Mouse (Mus musculus) B cell, adult 2 months (primary cell): Measurements from ENCODE around the gene Dnajc12.
"Not testable (repeated sequence)": the region's sequence is repeated elsewhere in the genome, so short reads cannot be mapped to it uniquely, and the experiment has no call there.

Experiments
- DNase-seq, 2 experiments: peaks; one replicate each; pipeline ENCODE4 v3.0.0; 2022

The Dnajc12 gene

DNA sequence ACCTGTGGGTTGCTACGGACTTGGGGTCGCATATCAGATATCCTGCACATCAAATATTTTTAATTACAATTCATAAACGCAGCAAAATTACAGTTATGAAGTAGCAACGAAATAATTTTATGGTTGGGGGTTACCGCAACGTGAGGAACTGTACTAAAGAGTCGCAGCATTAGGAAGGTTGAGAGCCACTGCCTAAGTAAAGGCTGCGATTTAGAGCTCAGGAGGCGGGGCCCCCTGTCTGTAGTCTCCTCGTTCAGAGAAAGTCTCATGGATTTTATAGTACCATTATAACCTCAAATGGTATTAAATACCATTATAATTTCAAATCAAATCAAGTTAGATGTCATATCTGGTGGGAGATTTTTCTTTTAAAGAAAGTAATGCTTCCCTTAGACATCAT is 4.7 kb downstream of the Dnajc12 start:
- DNase-seq: no peak

DNA sequence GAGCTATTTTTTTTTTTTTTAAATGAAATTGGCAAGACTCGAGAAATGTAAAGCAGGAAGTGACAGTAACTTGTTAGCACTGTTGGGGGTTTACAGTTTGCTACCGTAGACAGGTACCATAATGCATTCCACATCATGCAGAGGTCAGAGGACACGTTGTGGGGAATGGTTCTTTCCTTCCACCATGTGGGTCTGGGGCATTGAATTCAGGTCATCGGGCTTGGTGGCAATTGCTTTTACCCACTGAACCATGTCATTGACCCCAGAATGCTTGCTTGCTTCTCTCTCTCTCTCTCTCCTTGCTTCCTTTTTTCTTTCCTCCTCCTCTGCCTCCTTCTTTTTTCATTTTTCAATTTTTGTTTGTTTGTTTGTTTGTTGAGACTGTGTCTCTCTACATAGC is 6.7 kb downstream of the Dnajc12 start:
- no peak for DNase-seq

DNA sequence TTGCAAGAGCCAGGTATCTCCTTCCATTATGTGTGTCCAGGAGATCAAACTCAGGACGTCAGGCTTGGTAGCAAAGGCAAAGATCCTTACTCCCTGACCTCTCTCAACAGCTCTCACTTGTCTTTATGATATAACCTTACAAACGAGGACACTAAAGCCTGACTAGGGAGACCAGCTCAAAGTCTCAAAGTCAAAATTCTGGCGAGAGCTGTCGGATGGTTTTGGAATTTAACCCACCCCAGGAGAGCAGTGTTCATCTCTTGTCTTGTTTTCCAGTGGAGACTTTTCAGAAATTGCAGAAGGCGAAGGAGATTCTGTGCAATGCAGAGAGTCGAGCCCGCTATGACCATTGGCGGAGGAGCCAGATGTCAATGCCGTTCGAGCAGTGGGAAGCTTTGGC is 14.7 kb downstream of the Dnajc12 start:
- no peak for DNase-seq

DNA sequence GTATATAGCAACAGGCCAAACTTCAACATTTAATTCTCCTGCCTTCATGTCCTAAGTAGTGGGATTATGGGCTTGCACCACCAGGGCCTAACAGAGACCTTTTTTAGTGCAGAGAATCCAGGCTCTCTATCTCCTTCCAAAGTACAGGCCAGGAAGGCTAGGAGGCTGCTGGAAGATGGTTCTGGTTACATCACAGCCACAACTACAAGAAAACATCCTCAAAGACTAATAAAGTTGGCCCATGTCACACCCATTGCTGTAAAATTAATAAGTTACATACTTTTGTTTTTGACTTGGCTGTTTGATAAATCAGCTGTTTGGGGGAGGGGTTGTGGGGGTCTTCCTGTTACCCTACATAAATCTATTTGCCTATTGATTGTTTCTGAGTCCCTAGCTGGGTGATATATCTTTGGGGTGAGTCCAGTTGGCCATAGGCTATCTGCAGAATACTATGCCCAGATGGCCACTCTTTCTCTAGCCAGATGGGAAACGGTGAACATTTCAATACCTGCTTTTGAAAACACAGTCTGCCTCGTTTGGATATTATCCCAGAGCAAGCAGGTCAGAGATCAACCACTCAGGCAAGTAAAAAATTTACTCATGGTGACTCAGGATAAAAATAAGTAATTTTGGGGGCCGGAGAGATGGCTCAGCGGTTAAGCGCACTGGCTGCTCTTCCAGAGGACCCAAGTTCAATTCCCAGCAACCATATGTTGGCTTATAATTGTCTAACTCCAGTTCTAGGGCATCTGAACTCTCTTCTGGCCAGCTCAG is 20.7 kb downstream of the Dnajc12 start:
- DNase-seq: no peak

DNA sequence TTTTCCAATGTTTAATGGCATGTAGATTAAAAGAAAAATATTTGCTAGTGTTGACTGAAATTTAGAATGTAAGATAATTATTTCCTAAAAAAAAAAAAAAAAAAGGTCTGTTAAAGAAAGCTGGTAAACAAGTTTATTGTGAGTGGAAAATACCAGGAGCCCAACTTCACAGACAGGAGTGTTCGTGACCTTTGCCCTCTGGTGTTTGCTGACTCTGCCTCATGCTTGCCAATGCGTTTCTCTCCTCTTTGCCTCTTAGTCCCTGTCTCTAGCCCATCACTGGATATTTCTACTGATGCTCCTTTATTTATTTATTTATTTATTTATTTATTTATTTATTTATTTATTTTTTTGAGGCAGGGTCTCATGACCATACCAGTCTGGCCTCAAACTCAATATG is 21.4 kb downstream of the Dnajc12 start:
- DNase-seq: no peak

DNA sequence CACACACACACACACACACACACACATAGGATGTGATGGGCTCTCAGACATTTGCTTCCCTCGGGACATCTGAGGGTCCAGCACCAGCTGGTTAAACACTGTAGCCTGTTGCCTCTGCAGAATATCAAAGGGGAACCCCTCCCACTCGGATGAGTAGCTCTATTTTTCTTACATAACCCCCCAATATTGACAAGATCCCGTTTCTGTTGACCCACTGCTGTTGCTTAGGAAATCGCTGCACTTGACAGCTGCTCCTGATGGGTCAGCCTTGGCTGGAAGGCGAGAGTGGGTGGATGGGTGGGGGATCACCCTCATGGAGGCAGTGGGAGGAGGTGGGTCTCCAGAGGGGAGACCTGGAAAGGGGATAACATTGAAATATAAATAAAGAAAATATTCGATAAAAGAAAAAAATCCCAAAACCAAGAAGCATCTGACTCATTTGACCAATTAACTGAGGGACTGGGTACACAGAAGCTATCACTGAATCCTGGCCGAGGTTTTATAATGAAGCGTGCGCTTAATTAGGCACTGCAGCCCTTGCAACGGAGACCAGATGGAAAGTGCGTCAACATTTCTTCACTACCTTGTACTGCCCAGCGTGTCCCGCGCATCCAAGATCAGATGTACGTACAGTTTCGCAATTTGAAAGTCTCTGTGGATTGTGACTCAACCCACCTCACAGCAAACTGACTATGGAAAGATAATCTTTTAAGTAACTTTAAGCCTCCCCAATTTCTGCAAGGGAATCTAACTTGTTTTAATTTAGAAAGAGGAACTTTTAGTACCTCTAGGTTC is 28.1 kb downstream of the Dnajc12 start:
- no peak for DNase-seq

DNA sequence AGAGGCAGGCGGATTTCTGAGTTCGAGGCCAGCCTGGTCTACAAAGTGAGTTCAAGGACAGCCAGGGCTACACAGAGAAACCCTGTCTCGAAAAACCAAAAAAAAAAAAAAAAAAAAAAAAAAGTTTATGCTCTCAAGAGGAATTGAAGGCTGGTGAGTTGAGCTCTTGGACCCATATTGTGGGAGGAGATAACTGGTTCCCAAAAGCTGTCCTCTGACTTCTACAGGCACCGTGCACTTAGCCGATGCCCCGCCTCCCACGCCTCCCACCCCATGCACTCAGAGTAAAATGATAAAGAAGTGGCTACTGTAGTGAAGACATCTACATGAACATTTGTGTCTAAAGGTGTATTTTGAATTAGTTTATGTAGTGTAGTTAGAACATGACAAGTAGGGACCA is 29.4 kb downstream of the Dnajc12 start:
- not testable (repeated sequence) for DNase-seq

DNA sequence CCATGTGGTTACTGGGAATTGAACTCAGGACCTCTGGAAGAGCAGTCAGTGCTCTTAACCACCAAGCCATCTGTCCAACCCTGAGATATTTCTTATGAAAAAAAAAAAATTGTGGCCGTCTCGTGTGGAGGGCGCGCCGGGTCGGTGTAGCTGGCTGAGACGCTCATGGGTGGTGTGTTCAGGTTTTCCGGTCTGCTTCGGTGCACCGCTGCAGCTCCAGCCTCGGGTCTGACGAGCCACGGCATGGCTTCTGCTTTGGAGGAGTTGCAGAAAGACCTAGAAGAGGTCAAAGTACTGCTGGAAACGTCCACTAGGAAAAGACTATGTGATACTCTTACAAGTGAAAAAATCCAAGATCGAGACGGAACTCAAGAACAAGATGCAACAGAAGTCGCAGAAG is 30.5 kb downstream of the Dnajc12 start:
- no peak for DNase-seq

DNA sequence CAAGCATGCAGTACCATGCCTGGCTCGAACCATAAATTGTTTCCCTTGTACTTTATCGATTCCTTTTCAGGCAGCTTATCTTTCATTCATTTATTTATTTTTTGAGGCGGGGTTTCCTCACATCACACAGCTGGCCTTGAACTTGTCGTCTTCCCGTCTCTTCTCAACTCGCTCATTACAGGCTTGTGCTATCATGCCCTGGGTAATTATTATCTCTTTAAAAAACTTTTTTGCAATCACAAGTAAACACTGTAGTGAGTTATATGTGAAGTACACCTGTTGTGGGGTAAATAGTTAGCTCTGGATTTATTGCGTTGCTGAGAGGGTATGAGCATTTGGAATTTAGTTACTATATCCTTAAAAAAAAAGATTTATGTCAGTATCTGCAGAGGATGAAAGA is 33.0 kb downstream of the Dnajc12 start:
- no peak for DNase-seq

DNA sequence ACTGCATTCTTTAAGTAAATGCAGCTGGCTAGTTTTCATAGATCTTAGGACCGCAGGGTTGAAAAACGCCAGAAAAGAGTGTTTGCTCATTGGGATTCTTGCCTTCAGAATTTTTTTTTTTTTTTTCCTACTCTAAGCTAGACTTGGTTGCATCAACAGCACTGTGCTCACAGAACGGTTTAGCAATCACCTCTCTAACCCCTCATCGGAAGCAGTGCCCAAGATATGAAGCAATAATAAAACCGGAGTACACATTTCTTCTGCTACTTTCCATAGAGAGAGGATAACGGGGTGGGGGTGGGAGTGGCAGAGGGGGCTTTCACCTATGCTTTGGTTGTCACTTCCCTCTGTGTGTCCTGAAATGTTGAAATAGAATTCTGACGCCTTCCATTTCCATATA is 33.6 kb downstream of the Dnajc12 start:
- DNase-seq: no peak

DNA sequence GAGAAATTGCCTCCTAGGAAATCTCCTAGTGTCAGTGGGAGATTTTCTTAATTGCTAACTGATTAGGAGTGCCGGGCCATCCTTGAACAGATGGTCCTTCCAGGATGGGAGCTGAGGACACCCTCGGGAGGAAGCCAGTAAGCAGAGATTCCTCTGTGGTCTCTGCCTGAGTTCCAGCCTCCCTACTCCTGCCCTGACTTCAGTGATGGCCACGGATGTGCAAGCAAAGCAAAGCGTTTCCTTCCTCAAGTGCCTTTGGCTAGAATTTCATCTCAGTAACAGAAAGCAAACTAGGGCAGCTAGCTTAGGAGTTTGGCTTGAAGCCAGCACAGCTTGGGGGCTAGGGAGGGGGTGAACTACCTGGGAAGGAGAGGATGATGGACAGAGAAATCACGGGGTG is 34.8 kb downstream of the Dnajc12 start:
- DNase-seq: no peak

DNA sequence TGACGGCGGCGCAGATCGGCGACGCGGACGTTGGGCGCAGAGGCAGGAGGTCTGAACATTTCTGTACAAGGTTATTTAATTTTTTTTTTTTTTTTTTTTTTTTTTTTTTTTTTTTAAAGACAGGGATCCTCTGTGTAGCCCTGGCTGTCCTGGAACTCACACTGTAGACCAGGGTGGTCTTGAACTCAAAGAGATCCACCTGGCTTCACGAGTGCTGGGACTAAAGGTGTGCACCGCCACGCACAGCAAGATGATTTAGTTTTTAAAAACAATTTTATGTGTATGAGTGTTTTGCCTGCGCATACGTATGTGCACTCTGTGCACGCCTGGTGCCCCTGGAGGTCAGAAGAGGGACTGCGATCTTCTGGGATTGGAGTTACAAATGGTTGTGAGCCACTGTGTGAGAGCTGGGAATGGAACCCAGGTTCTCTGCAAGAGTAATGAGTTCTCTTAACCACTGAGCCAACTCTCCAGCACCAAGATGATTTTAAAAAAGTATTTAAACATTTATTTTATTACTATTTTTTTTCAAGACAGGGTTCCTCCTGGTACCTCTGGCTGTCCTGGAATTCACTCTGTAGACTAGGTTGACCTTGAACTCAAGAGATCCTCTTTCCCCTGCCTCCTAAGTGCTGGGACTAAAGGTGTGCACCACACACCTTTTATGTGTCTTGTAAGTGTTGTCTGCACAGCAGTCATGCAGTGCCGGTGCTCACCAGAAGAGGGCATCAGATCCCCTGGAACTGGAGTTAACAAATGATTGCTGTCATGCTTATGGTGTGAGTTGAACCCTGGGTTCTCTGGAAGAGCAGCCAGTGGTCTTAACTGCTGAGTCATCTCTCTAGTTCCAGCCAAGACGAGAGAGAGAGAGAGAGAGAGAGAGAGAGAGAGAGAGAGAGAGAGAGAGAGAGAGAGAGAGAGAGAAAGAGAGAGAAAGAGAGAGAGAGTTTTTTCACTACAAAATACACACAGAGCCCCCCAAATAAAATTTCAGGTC is 39.8 kb downstream of the Dnajc12 start, which contains the start of gene Gm7075:
Gene Gm7075, minus strand, starts transcription at position 51 of the 997 bp plus-strand sequence.
- peak; percentile 73 to 76 for DNase-seq

DNA sequence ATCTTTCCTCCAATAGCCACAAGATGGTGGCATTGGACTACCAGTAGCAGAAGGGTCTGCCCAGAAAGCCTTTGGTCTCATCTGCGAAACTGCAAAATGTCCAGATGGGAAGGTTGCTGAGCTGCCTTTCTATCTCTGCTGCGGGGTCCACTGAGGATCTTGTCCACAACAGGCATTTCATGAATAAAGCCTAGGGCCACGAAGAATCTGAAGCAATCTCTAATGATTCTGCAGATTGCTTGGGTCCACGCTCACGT is 40.4 kb downstream of the Dnajc12 start:
- no peak for DNase-seq

DNA sequence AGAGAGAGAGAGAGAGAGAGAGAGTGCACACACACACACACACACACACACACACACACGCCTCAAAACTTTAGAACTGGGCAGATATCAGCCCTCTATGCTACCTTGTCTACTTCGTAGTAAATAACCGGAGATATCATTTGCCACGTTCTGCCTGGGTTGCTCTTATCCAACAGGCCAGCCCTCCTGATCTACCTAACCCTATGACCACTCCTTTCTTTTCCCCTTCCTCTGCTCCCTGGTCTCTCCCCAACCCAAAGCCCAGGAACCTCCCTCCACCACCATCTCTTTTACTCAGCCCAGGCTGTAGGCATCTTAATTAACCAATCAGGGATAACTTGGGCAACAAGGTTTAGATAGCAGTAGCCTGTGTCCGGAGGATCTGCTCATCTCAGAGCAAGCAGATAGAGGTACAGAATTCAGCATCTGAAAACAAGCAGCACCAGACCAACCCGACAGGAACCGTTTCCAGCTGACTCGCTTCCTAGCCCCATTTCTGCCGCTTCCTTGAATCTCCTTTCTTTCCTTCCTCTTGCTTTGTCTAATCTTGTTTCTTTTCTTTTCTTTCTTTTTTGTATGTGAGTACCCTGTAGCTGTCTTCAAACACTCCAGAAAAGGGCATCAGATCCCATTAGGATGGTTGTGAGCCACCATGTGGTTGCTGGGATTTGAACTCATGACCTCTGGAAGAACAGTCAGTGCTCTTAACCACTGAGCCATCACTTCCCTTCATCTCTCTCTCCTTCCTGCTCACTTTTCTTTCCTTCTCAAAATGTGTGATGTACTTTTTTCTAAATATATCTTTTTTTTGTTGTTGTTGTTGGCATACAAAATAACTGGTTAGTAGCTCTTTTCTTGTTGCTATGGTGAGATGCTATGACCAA is 41.6 kb downstream of the Dnajc12 start:
- DNase-seq: no peak

DNA sequence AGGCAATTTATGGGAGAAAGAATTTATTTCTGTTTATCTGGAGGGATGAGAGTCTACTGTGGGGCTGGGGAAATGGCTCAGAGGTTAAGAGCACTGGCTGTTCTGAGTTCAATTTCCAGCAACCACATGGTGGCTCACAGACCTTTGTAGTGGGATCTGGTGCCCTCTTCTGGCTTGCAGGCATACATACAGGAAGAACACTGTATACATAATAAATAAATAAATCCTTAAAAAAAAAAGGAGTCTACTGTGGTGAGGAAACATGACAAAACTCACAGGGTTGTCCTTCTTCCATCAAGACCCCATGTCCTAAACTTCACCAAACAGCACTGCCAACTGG is 42.2 kb downstream of the Dnajc12 start:
- peak; percentile 66 to 74 for DNase-seq

DNA sequence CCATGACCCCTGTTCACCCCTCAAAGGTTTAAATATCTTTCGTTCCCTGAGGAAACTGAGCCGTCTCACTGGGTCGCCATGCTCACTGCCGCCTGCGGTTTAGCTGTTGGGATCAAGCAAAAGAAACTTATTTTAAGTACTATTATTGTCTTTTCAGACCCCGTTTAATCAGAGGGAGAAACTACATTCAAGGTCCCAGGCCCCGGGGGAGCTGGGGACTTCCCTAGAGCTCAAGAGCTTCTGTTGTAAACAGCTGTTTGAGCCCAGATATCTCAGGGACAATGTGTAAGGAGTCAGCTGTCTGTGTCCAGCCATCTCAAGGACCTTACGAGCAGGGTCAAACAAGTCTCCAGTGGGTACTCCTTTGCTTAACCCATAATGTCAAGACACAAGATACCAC is 44.9 kb downstream of the Dnajc12 start:
- peak in 1 of 2 experiments; percentile 8 for DNase-seq

DNA sequence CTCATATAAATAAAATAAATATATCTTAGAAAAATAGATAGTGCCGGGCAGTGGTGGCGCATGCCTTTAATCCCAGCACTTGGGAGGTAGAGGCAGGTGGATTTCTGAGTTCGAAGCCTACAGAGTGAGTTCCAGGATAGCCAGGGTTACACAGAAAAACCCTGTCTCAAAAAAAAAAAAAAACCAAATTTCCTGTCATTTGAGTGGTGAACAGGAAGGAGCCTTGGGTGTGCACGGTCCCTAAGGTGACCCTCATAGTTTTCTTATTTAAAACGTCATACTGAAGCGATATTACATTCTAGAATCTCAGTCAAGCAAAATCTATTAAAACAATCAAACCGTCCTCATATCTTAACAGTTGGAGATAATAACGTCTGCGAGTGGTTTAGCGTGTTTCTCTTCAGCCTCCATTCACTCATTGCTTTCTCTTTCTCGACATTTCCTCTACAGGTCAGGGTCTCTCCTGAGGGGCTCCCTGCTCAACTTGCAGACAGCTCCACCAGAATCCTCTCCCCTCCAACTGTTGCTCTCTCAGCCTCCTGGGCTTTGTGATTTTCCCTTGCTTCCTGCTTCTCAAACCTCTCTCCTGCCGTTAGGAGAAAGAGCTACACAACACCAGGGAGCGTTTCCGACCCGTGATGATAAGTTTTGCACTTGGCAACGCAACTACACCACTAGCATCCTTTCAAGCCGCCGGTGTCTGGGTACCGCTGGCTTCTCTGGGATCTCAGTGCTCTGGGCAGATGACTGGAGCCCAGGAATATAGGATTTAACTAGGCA is 46.2 kb downstream of the Dnajc12 start:
- DNase-seq: peak; percentile 57 to 58

DNA sequence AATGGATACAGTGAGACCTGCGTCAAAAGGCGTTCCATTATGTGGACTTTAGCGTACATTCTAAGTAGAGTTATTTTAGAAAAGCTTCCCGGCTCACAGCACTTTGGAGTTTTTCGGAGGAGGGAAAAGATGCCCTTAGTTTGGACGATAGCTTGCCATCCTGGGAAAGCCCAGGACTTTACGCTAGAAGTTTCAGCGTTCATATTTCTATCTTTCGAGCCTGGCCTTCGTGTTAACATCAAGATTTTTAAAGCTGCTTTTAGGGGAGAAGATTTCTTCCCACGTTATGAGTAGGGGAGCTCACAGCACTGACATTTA is 46.7 kb downstream of the Dnajc12 start:
- no peak for DNase-seq

DNA sequence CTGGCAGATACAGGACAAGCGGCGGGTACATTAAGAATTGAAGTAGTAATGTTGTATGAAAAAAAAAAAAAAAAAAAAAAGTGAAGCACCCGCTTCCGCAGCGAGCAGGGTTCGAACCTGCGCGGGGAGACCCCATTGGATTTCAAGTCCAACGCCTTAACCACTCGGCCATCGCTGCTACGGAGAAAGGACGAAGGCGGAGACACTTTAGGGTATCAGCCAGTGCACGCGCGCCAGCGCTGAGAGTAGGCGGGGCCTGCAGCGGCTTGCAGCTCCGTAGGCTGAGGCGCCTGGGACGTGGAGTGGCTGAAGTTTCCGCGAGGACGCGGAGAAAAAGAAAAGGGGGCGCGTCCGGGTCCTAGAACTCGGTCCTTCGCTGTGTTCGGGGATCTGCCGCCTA is 47.1 kb downstream of the Dnajc12 start:
- peak; percentile 100 for DNase-seq

DNA sequence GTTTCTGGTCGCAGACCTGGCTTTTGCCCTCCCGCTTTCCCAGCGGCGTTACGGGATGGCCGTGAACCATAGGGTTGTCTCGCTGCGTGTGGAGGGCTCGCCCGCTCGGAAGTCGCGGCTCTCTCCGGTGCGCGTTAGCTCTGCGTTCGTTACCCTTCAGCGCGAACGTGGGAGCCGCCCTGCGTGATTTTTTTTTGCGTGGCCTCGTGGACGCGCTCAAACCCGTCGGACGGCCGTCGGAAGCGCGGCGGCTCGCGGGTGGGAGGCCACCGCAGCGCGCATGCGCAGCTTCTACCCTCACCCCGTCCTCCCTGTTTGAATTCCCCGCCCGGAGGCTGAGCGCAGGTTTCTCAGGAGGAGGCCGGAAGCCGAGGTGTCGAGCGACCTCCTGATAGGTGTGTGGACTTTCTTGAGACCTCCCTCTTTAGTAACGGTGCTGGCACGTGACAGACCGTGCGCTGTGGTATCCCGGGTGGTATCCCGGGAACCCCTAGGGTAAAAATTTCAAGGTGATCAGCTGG is 47.6 kb downstream of the Dnajc12 start, which contains the start of gene Ctnna3:
Gene Ctnna3, plus strand, starts transcription at position 314 of the 521 bp plus-strand sequence.
- peak; percentile 88 for DNase-seq

DNA sequence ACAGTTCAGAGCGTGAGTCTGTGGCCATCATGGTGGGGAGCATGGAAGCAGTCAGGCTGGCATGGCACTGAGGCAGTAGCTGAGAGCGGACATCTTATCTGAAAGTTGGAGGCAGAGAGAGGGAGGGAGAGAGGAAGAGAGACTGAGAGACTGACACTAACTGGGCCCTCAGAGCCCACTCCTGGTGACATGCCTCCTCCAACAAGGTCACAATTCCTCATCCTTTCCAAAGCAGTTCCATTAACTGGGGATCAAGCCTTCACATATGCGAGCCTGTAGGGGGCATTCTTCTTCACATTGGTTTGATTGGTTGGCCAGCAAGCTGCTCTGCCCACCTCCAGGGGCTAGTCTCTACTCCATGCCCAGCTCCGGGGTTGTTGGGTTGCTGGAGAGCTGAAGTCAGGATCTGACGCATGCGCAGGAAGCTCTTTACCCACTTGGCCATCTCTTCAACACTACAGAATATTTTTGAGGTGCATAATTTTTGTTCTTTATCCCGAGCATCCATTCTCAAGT is 49.0 kb downstream of the Dnajc12 start:
- no peak for DNase-seq
